Mouse (Mus musculus): Measurements from ENCODE around the gene Exoc6b.

DNA sequence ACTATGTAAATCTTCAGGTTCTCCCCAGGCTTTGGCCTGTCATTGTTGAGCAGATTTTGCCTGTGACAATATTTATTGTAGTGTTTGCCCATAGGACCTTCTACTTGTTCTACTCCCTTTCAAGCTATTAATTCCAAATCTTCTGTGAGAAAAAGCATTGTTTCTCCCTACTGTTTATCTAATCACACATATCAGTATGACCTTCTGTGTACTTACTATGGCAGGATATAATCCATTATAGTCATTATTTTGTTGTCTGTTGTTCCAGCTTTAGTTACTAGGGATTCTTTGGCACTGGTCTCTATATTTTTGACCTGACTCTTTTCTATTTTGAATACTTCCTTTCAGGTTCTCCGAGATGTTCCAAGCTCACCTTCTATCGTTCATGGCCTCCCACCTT is 442.9 kb downstream of the Exoc6b start:
- TF ChIP-seq POLR2A (IDR thresholded peaks at IDR 0.05; ENCODE audit: extremely low read depth, insufficient read depth, low read length), result no peak
- no peak for TF ChIP-seq CTCF (IDR thresholded peaks at IDR 0.05; ENCODE audit: extremely low read depth, insufficient read depth, low read length)

All from cortical plate, adult 2 months (tissue).